Mouse (Mus musculus) cerebellum, adult 8-10 months (tissue): ENCODE data around the gene Fam83d.
A peak's percentile ranks its signal among the peaks of the same experiment; 100 is the strongest.

ENCODE experiments used
- DNase-seq: peaks from one replicate; pipeline ENCODE4 v3.0.0; 2022

Fam83d gene

GRCm38 (mm10) chr2:158746164-158746563 lies 21.7 kb upstream of the Fam83d start:
- DNase-seq = no peak

GRCm38 (mm10) chr2:158749366-158749765 lies 18.5 kb upstream of the Fam83d start:
- DNase-seq = no peak

- DNase-seq = no peak
These were observed 7.7 kb upstream of the Fam83d start for GRCm38 (mm10) chr2:158760231-158760630.

GRCm38 (mm10) chr2:158762339-158762738 lies 5.6 kb upstream of the Fam83d start:
- DNase-seq = no peak

GRCm38 (mm10) chr2:158768350-158768749 lies 457 bp downstream of the Fam83d start:
- DNase-seq = no peak

GRCm38 (mm10) chr2:158768771-158769170 lies 878 bp downstream of the Fam83d start:
- no peak for DNase-seq

- DNase-seq = no peak
These were observed 2.3 kb downstream of the Fam83d start for GRCm38 (mm10) chr2:158770126-158770757.

GRCm38 (mm10) chr2:158771066-158771763 lies 3.3 kb downstream of the Fam83d start:
- DNase-seq = no peak

GRCm38 (mm10) chr2:158772808-158773207 lies 4.9 kb downstream of the Fam83d start:
- no peak for DNase-seq

GRCm38 (mm10) chr2:158774886-158775285 lies 7.0 kb downstream of the Fam83d start:
- DNase-seq = no peak

GRCm38 (mm10) chr2:158776716-158777115 lies 8.8 kb downstream of the Fam83d start:
- no peak for DNase-seq

- no peak for DNase-seq
These were observed 9.6 kb downstream of the Fam83d start for GRCm38 (mm10) chr2:158777490-158777889.

GRCm38 (mm10) chr2:158778349-158778748 lies 10.5 kb downstream of the Fam83d start:
- DNase-seq = no peak

GRCm38 (mm10) chr2:158781126-158781525 lies 13.2 kb downstream of the Fam83d start:
- no peak for DNase-seq

- DNase-seq = no peak
These were observed 19.3 kb downstream of the Fam83d start for GRCm38 (mm10) chr2:158786927-158787795.

GRCm38 (mm10) chr2:158794494-158795004 lies 26.7 kb downstream of the Fam83d start, which contains the start of gene Dhx35:
Gene Dhx35, plus strand, starts transcription at chr2:158794807.
- peak; percentile 84 for DNase-seq

- DNase-seq = no peak
These were observed 27.1 kb downstream of the Fam83d start for GRCm38 (mm10) chr2:158795043-158795442.

- DNase-seq = no peak
These were observed 28.0 kb downstream of the Fam83d start for GRCm38 (mm10) chr2:158795875-158796274.

GRCm38 (mm10) chr2:158799328-158799727 lies 31.4 kb downstream of the Fam83d start:
- no peak for DNase-seq

GRCm38 (mm10) chr2:158800788-158801187 lies 32.9 kb downstream of the Fam83d start:
- DNase-seq = no peak

GRCm38 (mm10) chr2:158803575-158803974 lies 35.7 kb downstream of the Fam83d start:
- DNase-seq = no peak

GRCm38 (mm10) chr2:158815686-158816085 lies 47.8 kb downstream of the Fam83d start:
- DNase-seq = no peak

GRCm38 (mm10) chr2:158816239-158816638 lies 48.3 kb downstream of the Fam83d start:
- no peak for DNase-seq
